Mouse (Mus musculus) retina, postnatal 1 day (tissue): ENCODE results near the gene Ecd.
"Not testable (repeated sequence)": the region's sequence is repeated elsewhere in the genome, so short reads cannot be mapped to it uniquely, and the experiment has no call there.

Source experiments
- DNase-seq: peaks from one replicate; pipeline ENCODE4 v3.0.0-alpha.2; 2012

Ecd gene

DNA sequence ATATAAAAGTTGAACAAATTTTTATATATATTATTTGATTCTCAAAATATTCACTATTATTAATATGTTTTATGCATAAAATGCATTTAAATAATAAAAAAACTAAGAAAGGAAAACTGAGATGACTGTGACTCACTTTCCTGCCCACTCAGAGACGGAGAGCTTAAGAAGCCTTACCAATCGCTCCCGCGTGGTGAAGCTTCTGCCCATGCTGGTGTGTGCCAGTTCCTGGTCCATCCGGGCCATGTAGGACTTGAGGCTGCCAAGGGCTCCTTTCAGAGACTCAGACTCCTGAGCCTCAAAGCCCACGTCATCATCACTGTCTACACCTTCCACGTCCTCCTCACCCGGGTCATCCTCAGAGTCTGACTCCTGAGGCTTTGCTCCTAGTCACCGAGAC is 23.7 kb downstream of the Ecd start:
- DNase-seq: no peak

DNA sequence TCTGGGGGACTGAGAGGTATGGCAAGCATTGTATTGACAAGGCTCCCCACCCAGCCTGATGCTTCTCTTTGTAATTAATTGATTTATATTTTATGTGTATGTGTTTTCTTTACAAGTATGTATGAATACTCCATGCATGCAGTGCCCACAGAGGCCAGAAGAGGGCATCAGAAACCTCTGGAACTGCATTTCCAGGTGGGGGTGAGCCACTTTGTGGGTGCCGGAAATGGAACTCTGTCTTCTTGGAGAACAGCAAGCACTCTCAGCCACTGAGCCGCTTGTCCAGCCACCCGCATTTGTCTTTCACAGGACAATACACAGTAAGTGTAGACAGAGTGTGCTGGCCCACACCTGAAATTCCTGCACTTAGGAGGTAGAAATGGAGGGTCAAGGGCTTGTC is 28.5 kb downstream of the Ecd start:
- peak; percentile 55 for DNase-seq

DNA sequence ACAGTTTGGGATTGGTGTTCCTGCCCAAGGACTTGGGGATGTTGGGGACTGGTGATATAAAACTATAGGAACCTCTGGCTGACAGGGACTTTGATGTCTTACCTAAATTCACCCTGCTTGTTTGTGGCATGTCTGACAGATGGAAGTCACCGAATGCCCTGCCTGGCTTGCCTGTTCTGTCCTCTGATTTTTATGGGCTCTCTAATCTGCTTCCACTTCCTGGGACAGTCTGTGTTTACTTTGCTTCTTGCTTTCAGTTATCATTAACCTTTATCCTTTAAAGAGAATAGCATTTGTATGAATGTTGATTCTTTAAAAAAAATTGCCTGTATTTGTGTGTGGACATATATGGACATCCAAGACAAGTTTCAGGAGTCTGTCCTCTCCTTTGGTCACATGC is 32.8 kb downstream of the Ecd start:
- no peak for DNase-seq

DNA sequence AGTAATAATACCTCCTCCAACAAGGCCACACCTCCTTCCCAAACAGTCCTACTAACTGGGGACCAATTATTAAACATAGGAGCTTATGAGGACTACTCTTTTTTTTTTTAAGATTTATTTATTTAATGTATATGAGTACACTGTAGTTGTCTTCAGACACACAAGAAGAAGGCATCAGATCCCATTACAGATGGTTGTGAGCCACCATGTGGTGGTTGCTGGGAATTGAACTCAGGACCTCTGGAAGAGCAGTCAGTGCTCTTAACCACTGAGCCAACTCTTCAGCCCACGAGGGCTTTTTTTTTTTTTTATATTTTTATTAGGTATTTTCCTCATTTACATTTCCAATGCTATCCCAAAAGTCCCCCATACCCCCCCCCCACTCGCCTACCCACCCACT is 42.8 kb downstream of the Ecd start:
- DNase-seq: not testable (repeated sequence)

DNA sequence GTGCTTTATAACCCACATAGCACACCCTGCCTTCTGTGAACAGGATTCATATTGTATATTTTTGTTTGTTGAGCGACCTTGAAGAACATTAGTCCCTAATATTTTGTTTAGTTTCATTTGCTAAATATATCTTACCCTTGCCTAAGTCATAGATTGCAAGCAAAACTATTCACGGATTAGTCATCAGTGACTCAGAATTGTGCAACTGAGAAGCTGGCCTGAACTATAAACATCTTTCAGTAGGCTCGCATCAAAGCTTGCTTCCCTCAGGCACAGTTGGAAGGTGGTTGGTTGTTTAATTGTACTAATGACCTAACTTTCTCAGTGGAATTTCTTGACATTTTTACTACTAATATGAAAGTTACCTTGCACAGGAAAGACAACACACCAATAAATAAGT is 49.8 kb downstream of the Ecd start:
- DNase-seq: no peak

DNA sequence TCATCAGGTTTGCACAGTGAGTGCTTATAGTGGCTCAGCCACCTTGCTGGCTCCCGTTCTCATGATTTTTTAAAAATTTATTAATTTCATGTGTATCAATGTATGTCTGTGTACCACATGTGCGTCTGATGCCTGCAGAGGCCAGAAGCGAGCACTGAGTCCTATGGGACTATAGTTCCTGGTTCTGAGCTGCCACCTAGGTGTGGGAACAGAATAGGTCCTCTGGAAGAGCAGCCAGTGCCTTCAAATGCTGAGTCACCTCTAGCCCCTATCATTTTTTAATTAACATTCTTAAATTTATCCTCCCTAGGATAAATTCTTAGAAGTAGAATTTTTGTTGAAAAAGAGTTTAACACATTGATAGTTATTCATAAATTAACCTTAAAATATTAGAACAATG is 50.3 kb downstream of the Ecd start:
- DNase-seq: no peak

GRCm38 (mm10) chr14:20294947-20295346 is 53.0 kb downstream of the Ecd start:
- no peak for DNase-seq

DNA sequence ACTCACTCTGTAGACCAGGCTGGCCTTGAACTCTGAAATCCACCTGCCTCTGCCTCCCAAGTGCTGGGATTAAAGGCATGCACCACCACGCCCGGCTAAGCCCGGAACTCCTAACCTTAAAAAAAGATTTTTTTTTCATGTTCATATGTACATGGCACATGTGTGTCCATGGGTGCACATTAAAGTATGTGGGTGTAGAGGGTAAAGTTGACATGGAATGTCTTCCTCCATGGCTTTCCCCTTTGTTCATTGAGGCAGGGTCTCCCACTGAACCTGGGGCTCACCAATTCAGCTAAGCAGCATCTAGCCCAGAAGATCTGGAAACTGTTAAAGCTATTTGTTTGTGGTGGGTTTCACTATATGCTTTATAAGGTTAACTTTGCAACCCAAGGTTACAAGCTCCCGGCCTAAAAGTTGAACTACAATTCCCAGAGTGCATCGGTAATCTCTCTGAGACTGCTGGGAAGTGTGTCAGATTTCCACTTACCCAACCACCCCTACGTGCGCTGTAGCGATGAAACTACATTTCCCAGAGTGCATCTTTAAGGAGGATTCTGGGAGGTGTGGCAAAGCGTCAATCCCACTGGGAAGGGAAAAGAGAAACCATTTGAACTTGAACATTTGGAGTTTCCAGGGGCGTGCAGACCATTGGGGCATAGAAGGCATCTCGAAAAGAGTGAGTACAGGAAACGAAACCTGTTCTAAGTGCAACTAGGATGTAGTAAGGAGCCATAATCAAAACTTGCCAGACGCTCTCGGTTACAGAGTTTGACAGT is 53.6 kb downstream of the Ecd start, which contains the start of gene Nudt13:
Gene Nudt13 (plus strand): TSS at position 581 of the 776 bp plus-strand sequence.
- peak; percentile 98 for DNase-seq

DNA sequence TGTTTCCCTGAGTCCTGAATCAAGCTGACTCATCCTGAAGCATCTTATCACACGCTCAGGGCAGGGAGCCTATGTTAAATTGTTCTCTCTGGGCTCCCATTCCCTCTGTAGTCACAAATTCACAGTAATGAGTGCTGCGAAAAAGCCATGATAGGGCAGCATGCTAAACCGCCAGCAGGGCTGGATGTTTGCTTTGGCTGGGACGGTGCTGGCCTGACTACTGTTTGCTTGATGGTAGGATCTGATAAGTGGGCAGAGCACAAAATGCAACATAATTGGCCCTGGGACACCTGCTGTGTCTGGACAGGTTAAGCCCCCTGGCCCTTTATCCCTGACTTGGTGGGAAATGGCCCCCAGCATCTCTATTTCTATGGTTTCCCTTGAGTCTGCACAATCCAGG is 56.5 kb downstream of the Ecd start:
- DNase-seq: no peak
